Mouse (Mus musculus): Measurements from ENCODE around the gene Cog1. TPM values are rescaled to one million over a fixed set of nuclear protein-coding genes. Genes with fewer than 3 reads are reported as not detected.

Cog1 gene
- total and polyA plus RNA-seq, 2 experiments from 2014 or later = 30.6 to 63.8 TPM

GRCm38 (mm10) chr11:113682897-113683626 lies 34.1 kb downstream of the Cog1 start:
- peak overlapping the region; percentile 92 for H3K4me3 ChIP-seq (ENCODE audit: low read length)

GRCm38 (mm10) chr11:113683627-113683956 lies 34.6 kb downstream of the Cog1 start:
- H3K36me3 ChIP-seq (ENCODE audit: insufficient read depth, low read length) = peaks cover 8% of the 10 kb centered on the region; the same call in 1 of the 2 replicates
- peak; percentile 77 for ATAC-seq
- H3K9ac ChIP-seq (replicated peaks; ENCODE audit: low read length) = peak overlapping the region; percentile 93
- no peaks in the 10 kb centered on the region for H3K9me3 ChIP-seq (ENCODE audit: low read length)
- TF ChIP-seq CTCF (IDR thresholded peaks at IDR 0.05; ENCODE audit: low read depth) = no peak
- 1% methylated on average over 30 of the region's 38 CpGs for WGBS
- peak overlapping the region; percentile 95 for H3K27ac ChIP-seq
- H3K4me3 ChIP-seq (ENCODE audit: low read length) = peak overlapping the region; percentile 92
- peak overlapping the region; percentile 82 for H3K4me2 ChIP-seq (ENCODE audit: low read depth, low read length)
- peaks cover 16% of the 10 kb centered on the region; the same call in 1 of the 2 replicates for H3K4me1 ChIP-seq (ENCODE audit: insufficient read depth, low read length)
- no peaks in the 10 kb centered on the region for H3K27me3 ChIP-seq (ENCODE audit: insufficient read depth, low read length)
- no peak for DNase-seq (ENCODE audit: low spot score)

More at GRCm38 (mm10) chr11:113682897-113683626, 34.1 kb downstream of the Cog1 start:
- no peak for TF ChIP-seq CTCF (IDR thresholded peaks at IDR 0.05; ENCODE audit: low read depth)
- Histone ChIP-seq H3K9ac (replicated peaks; ENCODE audit: low read length) (peak overlapping the region; percentile 93), H3K9me3 (ENCODE audit: low read length) (no peaks in the 10 kb centered on the region), H3K27ac (peak overlapping the region; percentile 95), H3K27me3 (ENCODE audit: insufficient read depth, low read length) (no peaks in the 10 kb centered on the region), H3K4me1 (ENCODE audit: insufficient read depth, low read length) (peaks cover 16% of the 10 kb centered on the region; the same call in 1 of the 2 replicates), H3K4me2 (ENCODE audit: low read depth, low read length) (peak overlapping the region; percentile 82), H3K36me3 (ENCODE audit: insufficient read depth, low read length) (peaks cover 3% of the 10 kb centered on the region; the same call in 1 of the 2 replicates)
- peak; percentile 38 for ATAC-seq
- WGBS = 3% methylated on average over 38 of the region's 38 CpGs
- peak; percentile 60 for DNase-seq (ENCODE audit: low spot score)

GRCm38 (mm10) chr11:113683957-113684706 lies 35.2 kb downstream of the Cog1 start, which contains the start of the genes Fam104a and D11Wsu47e:
Gene Fam104a, minus strand, starts transcription at chr11:113684155.
Gene D11Wsu47e, plus strand, starts transcription at chr11:113684412.
- Histone ChIP-seq H3K27me3 (ENCODE audit: insufficient read depth, low read length) (no peaks in the 10 kb centered on the region), H3K4me3 (ENCODE audit: low read length) (peak within 1 kb of the TSS; percentile 92), H3K27ac (peak within 1 kb of the TSS; percentile 95), H3K36me3 (ENCODE audit: insufficient read depth, low read length) (peaks cover 12% of the 10 kb centered on the region), H3K9me3 (ENCODE audit: low read length) (no peaks in the 10 kb centered on the region), H3K9ac (replicated peaks; ENCODE audit: low read length) (peak within 1 kb of the TSS; percentile 93), H3K4me2 (ENCODE audit: low read depth, low read length) (peak within 1 kb of the TSS; percentile 82), H3K4me1 (ENCODE audit: insufficient read depth, low read length) (peaks cover 16% of the 10 kb centered on the region; the same call in 1 of the 2 replicates)
- ATAC-seq (peak; percentile 96), DNase-seq (ENCODE audit: low spot score) (peak; percentile 99)
- WGBS = under 1% methylated on average over 72 of the region's 73 CpGs
- TF ChIP-seq CTCF (IDR thresholded peaks at IDR 0.05; ENCODE audit: low read depth) = no peak

- 43% methylated on average over 25 of the region's 25 CpGs for WGBS
- Histone ChIP-seq H3K27me3 (ENCODE audit: insufficient read depth, low read length) (no peaks in the 10 kb centered on the region), H3K4me3 (ENCODE audit: low read length) (peak overlapping the region; percentile 92), H3K9me3 (ENCODE audit: low read length) (no peaks in the 10 kb centered on the region), H3K27ac (peak overlapping the region; percentile 95), H3K4me1 (ENCODE audit: insufficient read depth, low read length) (peaks cover 16% of the 10 kb centered on the region; the same call in 1 of the 2 replicates), H3K9ac (replicated peaks; ENCODE audit: low read length) (peak overlapping the region; percentile 93), H3K36me3 (ENCODE audit: insufficient read depth, low read length) (peaks cover 18% of the 10 kb centered on the region), H3K4me2 (ENCODE audit: low read depth, low read length) (peak overlapping the region; percentile 82)
- TF ChIP-seq CTCF (IDR thresholded peaks at IDR 0.05; ENCODE audit: low read depth) = no peak
- DNase-seq (ENCODE audit: low spot score) (no peak), ATAC-seq (no peak)
Measured at GRCm38 (mm10) chr11:113684707-113685426, 35.9 kb downstream of the Cog1 start.

GRCm38 (mm10) chr11:113687031-113687430 lies 38.1 kb downstream of the Cog1 start:
- Histone ChIP-seq H3K36me3 (ENCODE audit: insufficient read depth, low read length) (peaks cover 18% of the 10 kb centered on the region), H3K4me1 (ENCODE audit: insufficient read depth, low read length) (peaks cover 10% of the 10 kb centered on the region; the same call in 1 of the 2 replicates), H3K4me2 (ENCODE audit: low read depth, low read length) (no peak overlapping the region), H3K9me3 (ENCODE audit: low read length) (no peaks in the 10 kb centered on the region), H3K27me3 (ENCODE audit: insufficient read depth, low read length) (no peaks in the 10 kb centered on the region), H3K4me3 (ENCODE audit: low read length) (no peak overlapping the region), H3K9ac (replicated peaks; ENCODE audit: low read length) (no peak overlapping the region), H3K27ac (no peak overlapping the region)
- no peak for TF ChIP-seq CTCF (IDR thresholded peaks at IDR 0.05; ENCODE audit: low read depth)
- no peak for ATAC-seq
- DNase-seq (ENCODE audit: low spot score) = no peak
- WGBS = 39% methylated on average over 2 of the region's 2 CpGs

GRCm38 (mm10) chr11:113690506-113690905 lies 41.5 kb downstream of the Cog1 start:
- H3K27ac ChIP-seq = no peak overlapping the region
- 89% methylated on average over 12 of the region's 12 CpGs for WGBS
- ATAC-seq (no peak), DNase-seq (ENCODE audit: low spot score) (no peak)
- no peaks in the 10 kb centered on the region for H3K9me3 ChIP-seq (ENCODE audit: low read length)
- H3K4me3 ChIP-seq (ENCODE audit: low read length) = no peak overlapping the region
- H3K4me1 ChIP-seq (ENCODE audit: insufficient read depth, low read length) = no peaks in the 10 kb centered on the region
- no peaks in the 10 kb centered on the region for H3K27me3 ChIP-seq (ENCODE audit: insufficient read depth, low read length)
- no peak for TF ChIP-seq CTCF (IDR thresholded peaks at IDR 0.05; ENCODE audit: low read depth)
- H3K9ac ChIP-seq (replicated peaks; ENCODE audit: low read length) = no peak overlapping the region
- peaks cover 48% of the 10 kb centered on the region for H3K36me3 ChIP-seq (ENCODE audit: insufficient read depth, low read length)
- H3K4me2 ChIP-seq (ENCODE audit: low read depth, low read length) = no peak overlapping the region

All from hindbrain, postnatal 0 days (tissue).